In genomic region chr14:75459991-75460390, GRCm38 (mm10) we compare ENCODE assay signal across 14 mouse cellular contexts. TPM values are rescaled to one million over a fixed set of nuclear protein-coding genes. Genes with fewer than 3 reads are reported as not detected.
DNase-seq lines count a peak whose midpoint lies in the region; ATAC-seq lines count a peak whose summit lies in the region.
"Had no signal": no experiment of that assay in that cellular context is flagged by ENCODE, and none has a peak within 500 bp of the region (broad histone marks: within the 10 kb centered on the region; RNA-seq: fewer than 3 reads in every experiment).

No protein-coding gene starts in this region.

- no peaks in the 10 kb centered on the region for H3K9me3 ChIP-seq in forebrain, embryonic 10.5 days
- H3K9me3 ChIP-seq: heart, embryonic 13.5 days; intestine, embryonic 15.5 days had no signal

- no peak overlapping the region for H3K4me3 ChIP-seq in forebrain, embryonic 10.5 days
- H3K4me3 ChIP-seq: erythroblast, embryonic 14.5 days; heart, embryonic 13.5 days; intestine, embryonic 15.5 days; megakaryocyte, embryonic 14.5 days had no signal

- H3K27ac ChIP-seq in forebrain, embryonic 10.5 days: peak overlapping the region; percentile 67
- H3K27ac ChIP-seq: heart, embryonic 13.5 days; intestine, embryonic 15.5 days had no signal

- H3K4me1 ChIP-seq in forebrain, embryonic 10.5 days: peaks cover 61% of the 10 kb centered on the region

- no peaks in the 10 kb centered on the region for H3K36me3 ChIP-seq in forebrain, embryonic 10.5 days (replicated peaks)
- H3K36me3 ChIP-seq: heart, embryonic 13.5 days; intestine, embryonic 15.5 days had no signal

- intact Hi-C loops in left cerebral cortex, postnatal 10 days (cut with DNase I): loop anchor here (10.0 kb wide), 1 partner anchor 185 kb away; the partner anchor contains the start of gene Erich6b
- intact Hi-C loops in gastrocnemius, postnatal 36 days (cut with DNase I): no loop called here

- DNase-seq in layer of hippocampus, adult 11-12 months (ENCODE audit: low spot score): peak; percentile 42
- no peak for DNase-seq in layer of hippocampus, postnatal 25 days (ENCODE audit: extremely low spot score in 1 of 2, low spot score in 1 of 2)
- no peak for DNase-seq in forebrain, embryonic 10.5 days (ENCODE audit: extremely low spot score, low spot score)
- DNase-seq in left cerebral cortex, postnatal 10 days (ENCODE audit: extremely low spot score in 1 of 2, low spot score in 2 of 2): peak; percentile 54 to 80
- peak; percentile 61 for DNase-seq in right cerebral cortex, adult 18-20 months
- DNase-seq in gastrocnemius, postnatal 36 days: no peak
- no peak for DNase-seq in gastrocnemius, adult 18-20 months (ENCODE audit: low spot score)
- DNase-seq: cerebellum, postnatal 36 days had no signal

- ATAC-seq in erythroblast, adult 5-6 weeks (replicated peaks; ENCODE audit: low FRiP score, poor library complexity, severe bottlenecking): no peak
- ATAC-seq: CD4-positive, CD25-positive, alpha-beta regulatory T cell, adult 4 months; intestine, embryonic 15.5 days had no signal

- H3K27me3 ChIP-seq in forebrain, embryonic 10.5 days (ENCODE audit: poor library complexity, severe bottlenecking): peaks cover 43% of the 10 kb centered on the region

- WGBS in forebrain, embryonic 10.5 days: 38% methylated on average over 3 of the region's 3 CpGs

RNA-seq across cellular contexts. Expression of gene Siah3, which starts 4.2 kb away (rescaled TPM):
- total RNA-seq in layer of hippocampus, postnatal 25 days (2021): 10 to 100 TPM in 1 of 2 experiments, 1 to 10 TPM in 1; 7.4 to 10.3 TPM
- polyA plus RNA-seq in forebrain, embryonic 10.5 days (2016; fragmentation: Nextera tagmentation; extraction: Ambion mirVana): 0.48 and 0.63 TPM in 2 replicates
- total RNA-seq in left cerebral cortex, postnatal 10 days (2021): 10 to 100 TPM; 10.4 to 12.4 TPM
- not detected in 2 replicates for total RNA-seq in erythroblast, adult 5-6 weeks (2015; ENCODE audit: low replicate concordance)
- total RNA-seq in erythroblast, adult 5-6 weeks (2017; ENCODE audit: low replicate concordance): not detected in 2 replicates
- not detected for total RNA-seq in gastrocnemius, postnatal 36 days (2021)
- not detected for total RNA-seq in gastrocnemius, adult 18-20 months (2021)
- polyA plus RNA-seq: heart, embryonic 13.5 days had no signal

Comparison
In these comparisons a context has a peak if more than half of its experiments do, and no peak if none do; other contexts are left out.
1. DNase-seq: peak in layer of hippocampus, adult 11-12 months (single experiment), left cerebral cortex, postnatal 10 days (2 of 2) and right cerebral cortex, adult 18-20 months (single experiment); none in layer of hippocampus, postnatal 25 days (0 of 2), forebrain, embryonic 10.5 days (single experiment), gastrocnemius, postnatal 36 days (0 of 2) and gastrocnemius, adult 18-20 months (single experiment).
2. RNA of gene Siah3, which starts 4.2 kb away (total RNA-seq): 10.4 to 12.4 TPM in left cerebral cortex, postnatal 10 days and 7.4 to 10.3 TPM in layer of hippocampus, postnatal 25 days; not detected in gastrocnemius, postnatal 36 days, not detected in gastrocnemius, adult 18-20 months and not detected in erythroblast, adult 5-6 weeks; every median in the first group is over 4 times any median in the second.